Mouse (Mus musculus) olfactory bulb, adult 2 months (tissue): ENCODE measurements around the gene Hexim2. TPM values are rescaled to one million over a fixed set of nuclear protein-coding genes. Genes with fewer than 3 reads are reported as not detected.

Experiments used
- H3K27ac ChIP-seq: fragments of 200-500 bp; 2 replicates; pipeline ENCODE4 v1.5.1; 2012; ENCODE audit warnings: low read depth, low read length; ENCODE audit not compliant: insufficient read depth
- H3K4me1 ChIP-seq: fragments of 200-500 bp; 2 replicates; pipeline ENCODE4 v1.6.1; 2012; ENCODE audit warnings: low read length; ENCODE audit not compliant: control insufficient read depth, insufficient read depth
- H3K4me3 ChIP-seq: fragments of 200-500 bp; 2 replicates; pipeline ENCODE4 v1.5.1; 2012; ENCODE audit warnings: mild to moderate bottlenecking, low read depth, low read length, moderate library complexity; ENCODE audit not compliant: insufficient read depth
- CTCF ChIP-seq: fragments of 200-500 bp; IDR thresholded peaks from 2 replicates; pipeline ENCODE4 v1.5.1; 2012; ENCODE audit warnings: low read depth, mild to moderate bottlenecking, low read length, moderate library complexity; ENCODE audit not compliant: insufficient read depth
- POLR2A ChIP-seq: fragments of 200-500 bp; IDR thresholded peaks from 2 replicates; pipeline ENCODE4 v1.6.1; 2012; ENCODE audit warnings: mild to moderate bottlenecking, low read depth, low read length, moderate library complexity; ENCODE audit not compliant: insufficient read depth
- WGBS: fragments of 180-500 bp; shearing (Covaris S2); methylation state at CpG from one replicate; pipeline ENCODE4 v1.1.7; 2018; 5-methylcytosine and 5-hydroxymethylcytosine counted together
- polyA plus RNA-seq: library from polyadenylated mRNA; stranded (reverse); fragments of >200 nt; gene quantifications from 2 replicates; pipeline ENCODE4 v1.2.4, GENCODE M21; 2012; ENCODE audit warnings: low replicate concordance; ENCODE audit not compliant: missing spikeins, insufficient read depth, insufficient read length

The Hexim2 gene
- polyA plus RNA-seq, 1 experiment: not detected

GRCm38 (mm10) chr11:103106386-103106785, 25.8 kb upstream of the Hexim2 start:
- peaks cover 23% of the 10 kb centered on the region for H3K4me1 ChIP-seq
- H3K27ac ChIP-seq: no peak overlapping the region
- TF ChIP-seq POLR2A (no peak), CTCF (no peak)
- 63% methylated on average over 4 of the region's 4 CpGs for WGBS
- no peak overlapping the region for H3K4me3 ChIP-seq

DNA sequence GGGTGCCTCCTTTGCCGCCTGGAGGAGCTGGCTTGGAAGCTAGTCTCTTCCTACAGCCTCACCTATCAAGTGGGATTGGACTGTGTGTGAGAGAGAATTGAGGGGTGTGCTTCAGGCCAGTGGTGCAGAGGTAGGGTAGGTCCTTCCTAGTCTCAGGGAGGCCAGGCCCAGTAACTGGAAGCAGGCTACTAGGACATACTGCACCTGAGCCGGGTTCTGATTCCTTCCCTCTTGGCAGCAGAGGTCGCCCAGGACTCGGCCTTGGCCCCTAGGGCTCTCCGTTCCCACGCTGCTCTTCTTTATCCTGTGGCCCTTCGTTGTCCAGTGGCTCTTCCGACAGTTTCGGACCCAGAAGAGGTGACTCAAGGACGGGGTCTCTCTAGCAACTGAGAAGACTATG, 20.9 kb upstream of the Hexim2 start:
- TF ChIP-seq CTCF (no peak), POLR2A (no peak)
- Histone ChIP-seq H3K4me3 (no peak overlapping the region), H3K27ac (no peak overlapping the region), H3K4me1 (peaks cover 21% of the 10 kb centered on the region)
- 45% methylated on average over 10 of the region's 10 CpGs for WGBS

GRCm38 (mm10) chr11:103111881-103112551, 20.2 kb upstream of the Hexim2 start:
- TF ChIP-seq POLR2A: no peak
- TF ChIP-seq CTCF: no peak
- WGBS: 7% methylated on average over 28 of the region's 28 CpGs
- Histone ChIP-seq H3K4me3 (peak overlapping the region; percentile 19), H3K27ac (no peak overlapping the region), H3K4me1 (peaks cover 23% of the 10 kb centered on the region)

DNA sequence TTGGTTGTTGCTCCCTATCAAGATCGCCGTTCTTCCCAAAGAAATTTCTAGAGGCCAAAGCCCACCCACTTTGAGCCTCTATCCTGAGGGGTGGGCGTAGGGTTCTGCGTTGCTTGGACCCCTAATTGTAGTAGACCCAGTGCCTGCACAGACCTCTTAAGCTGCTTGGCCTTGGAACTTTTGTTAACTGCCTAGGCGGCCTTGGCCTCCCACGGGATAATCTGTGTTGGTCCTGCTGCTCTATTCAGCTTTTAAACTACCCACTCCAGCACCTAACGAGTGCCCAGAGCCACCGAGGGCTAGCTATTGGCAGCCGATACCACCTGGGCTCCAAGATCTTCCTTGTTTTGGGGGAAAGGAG, 19.7 kb upstream of the Hexim2 start:
- WGBS: 31% methylated on average over 9 of the region's 9 CpGs
- Histone ChIP-seq H3K27ac (no peak overlapping the region), H3K4me1 (peaks cover 28% of the 10 kb centered on the region), H3K4me3 (no peak overlapping the region)
- TF ChIP-seq POLR2A: no peak
- TF ChIP-seq CTCF: no peak

DNA sequence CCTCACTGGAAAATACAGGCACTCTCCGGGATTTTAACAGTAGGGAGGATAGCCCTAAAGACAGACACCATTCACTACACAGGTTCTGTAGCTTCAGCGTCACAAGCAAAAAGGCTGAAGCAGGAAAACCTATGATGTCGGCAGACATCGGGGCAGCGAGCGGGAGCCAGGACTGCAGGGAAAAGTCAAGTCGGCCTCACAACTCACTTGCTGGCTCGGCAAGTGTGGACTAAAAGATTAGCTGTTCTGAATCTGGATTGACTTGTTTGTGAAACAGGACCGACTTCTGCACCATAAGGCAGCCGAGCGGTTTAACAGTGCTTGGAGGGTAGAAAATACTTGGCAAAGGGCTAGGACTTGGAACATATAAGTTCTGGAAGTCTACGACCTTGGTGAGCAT, 19.2 kb upstream of the Hexim2 start:
- WGBS: 59% methylated on average over 12 of the region's 12 CpGs
- Histone ChIP-seq H3K4me1 (peaks cover 31% of the 10 kb centered on the region), H3K4me3 (no peak overlapping the region), H3K27ac (no peak overlapping the region)
- TF ChIP-seq POLR2A: no peak
- no peak for TF ChIP-seq CTCF

GRCm38 (mm10) chr11:103113771-103114170, 18.5 kb upstream of the Hexim2 start:
- WGBS: 79% methylated on average over 4 of the region's 4 CpGs
- TF ChIP-seq CTCF (no peak), POLR2A (no peak)
- no peak overlapping the region for H3K27ac ChIP-seq
- H3K4me1 ChIP-seq: peaks cover 31% of the 10 kb centered on the region
- no peak overlapping the region for H3K4me3 ChIP-seq

DNA sequence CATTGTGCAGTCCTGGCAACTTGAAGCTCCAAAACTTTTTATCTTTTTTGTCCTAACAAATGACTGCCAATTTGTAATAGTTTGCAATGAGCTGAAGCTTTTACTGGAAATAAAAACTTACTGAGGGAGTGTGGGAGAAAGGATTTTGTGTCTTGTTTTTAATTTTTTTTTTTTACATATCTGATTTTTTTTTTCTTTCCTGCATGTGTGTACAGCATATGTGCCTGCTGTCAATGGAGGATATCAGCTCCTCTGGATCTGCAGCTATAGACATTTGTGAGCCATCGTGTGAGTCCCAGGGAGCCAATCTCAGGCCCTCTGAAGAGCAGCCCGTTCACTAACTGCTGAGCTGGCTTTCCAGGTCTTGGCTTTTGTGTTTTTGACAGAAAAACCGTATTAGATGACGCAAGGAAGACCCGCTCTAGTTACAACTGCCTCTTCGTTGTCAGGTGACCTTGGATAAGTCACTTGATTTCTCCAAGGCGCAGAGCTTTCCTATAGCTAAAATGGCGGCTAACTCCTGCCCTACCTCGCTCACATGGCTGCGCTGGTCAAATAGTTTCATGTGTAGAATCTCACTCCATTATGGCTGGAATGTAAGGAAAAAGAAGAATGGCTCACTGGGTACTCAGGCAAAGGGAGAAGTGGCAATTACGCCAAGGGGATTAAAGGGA, 17.8 kb upstream of the Hexim2 start:
- H3K4me3 ChIP-seq: peak overlapping the region; percentile 99
- WGBS: 80% methylated on average over 11 of the region's 11 CpGs
- TF ChIP-seq POLR2A (no peak), CTCF (no peak)
- peaks cover 31% of the 10 kb centered on the region for H3K4me1 ChIP-seq
- H3K27ac ChIP-seq: peak overlapping the region; percentile 100

- no peak for TF ChIP-seq CTCF
- TF ChIP-seq POLR2A: peak; percentile 53
- H3K4me1 ChIP-seq: peaks cover 35% of the 10 kb centered on the region
- WGBS: under 1% methylated on average over 34 of the region's 34 CpGs
These were observed 16.8 kb upstream of the Hexim2 start for GRCm38 (mm10) chr11:103115163-103116007.

GRCm38 (mm10) chr11:103116008-103116818, 16.0 kb upstream of the Hexim2 start, which contains the start of gene Hexim1:
Gene Hexim1, plus strand, starts transcription at chr11:103116231.
- Histone ChIP-seq H3K4me3 (peak within 1 kb of the TSS; percentile 99), H3K27ac (peak within 1 kb of the TSS; percentile 100), H3K4me1 (peaks cover 35% of the 10 kb centered on the region)
- WGBS: under 1% methylated on average over 52 of the region's 53 CpGs
- TF ChIP-seq POLR2A: peak; percentile 97
- no peak for TF ChIP-seq CTCF

More at GRCm38 (mm10) chr11:103115163-103116007, 16.8 kb upstream of the Hexim2 start:
- Histone ChIP-seq H3K4me3 (peak overlapping the region; percentile 99), H3K27ac (peak overlapping the region; percentile 100)
